Mouse (Mus musculus) liver, adult 2 months (tissue): ENCODE measurements around the gene Eif2d. TPM values are rescaled to one million over a fixed set of nuclear protein-coding genes. Genes with fewer than 3 reads are reported as not detected.
"Not testable (repeated sequence)": the region's sequence is repeated elsewhere in the genome, so short reads cannot be mapped to it uniquely, and the experiment has no call there.

Experiments
- DNase-seq: peaks from one replicate; pipeline ENCODE4 v3.0.0-alpha.2; 2011; ENCODE audit warnings: low read depth, low spot score; ENCODE audit errors: extremely low read depth
- H3K27ac ChIP-seq: fragments of 200-500 bp; replicated peaks from 2 replicates; pipeline ENCODE4 v1.5.1; 2012; ENCODE audit warnings: low read depth, mild to moderate bottlenecking, control low read depth, inconsistent platforms, low read length; ENCODE audit not compliant: insufficient read depth
- H3K27me3 ChIP-seq: fragments of 200-500 bp; 2 replicates; pipeline ENCODE4 v1.6.1; 2012; ENCODE audit warnings: mild to moderate bottlenecking, moderate library complexity, low read length, inconsistent platforms; ENCODE audit not compliant: control insufficient read depth, insufficient read depth
- H3K36me3 ChIP-seq: fragments of 200-500 bp; 2 replicates; pipeline ENCODE4 v1.6.1; 2012; ENCODE audit warnings: low read length, inconsistent platforms; ENCODE audit not compliant: control insufficient read depth, insufficient read depth
- H3K4me1 ChIP-seq: fragments of 200-500 bp; 2 replicates; pipeline ENCODE4 v1.6.1; 2011; ENCODE audit warnings: low read length; ENCODE audit not compliant: control insufficient read depth, insufficient read depth
- H3K4me3 ChIP-seq: fragments of 200-500 bp; 2 replicates; pipeline ENCODE4 v1.5.1; 2011; ENCODE audit warnings: low read depth, mild to moderate bottlenecking, control low read depth, low read length, moderate library complexity; ENCODE audit not compliant: insufficient read depth
- H3K79me2 ChIP-seq: fragments of 200-500 bp; 2 replicates; pipeline ENCODE4 v1.6.1; 2012; ENCODE audit warnings: inconsistent platforms, mild to moderate bottlenecking, low read length, moderate library complexity; ENCODE audit not compliant: control insufficient read depth, insufficient read depth
- H3K9ac ChIP-seq: fragments of 200-500 bp; 2 replicates; pipeline ENCODE4 v1.6.1; 2012; ENCODE audit warnings: low read depth, mild to moderate bottlenecking, control low read depth, inconsistent platforms, low read length
- CTCF ChIP-seq: fragments of 200-500 bp; IDR thresholded peaks from 2 replicates; pipeline ENCODE4 v1.5.1; 2011; ENCODE audit warnings: low read depth, low read length, control low read depth
- POLR2A ChIP-seq: fragments of 200-500 bp; IDR thresholded peaks from 2 replicates; pipeline ENCODE4 v1.6.1; 2011; ENCODE audit warnings: low read length, control low read depth; ENCODE audit not compliant: insufficient read depth; ENCODE audit errors: extremely low read depth
- whole genome bisulfite sequencing: fragments of 180-500 bp; shearing (Covaris S2); methylation state at CpG from one replicate; pipeline ENCODE4 v1.1.7; 2018; 5-methylcytosine and 5-hydroxymethylcytosine counted together
- polyA plus RNA-seq: library from polyadenylated mRNA; depleted of rRNA; stranded (reverse); fragments of >200 nt; gene quantifications from 2 replicates; pipeline ENCODE4 v1.2.3, GENCODE M21; 2012
- total RNA-seq: library from RNA; depleted of rRNA; stranded (reverse); fragments of >200 nt; gene quantifications from 2 replicates; pipeline ENCODE4 v1.2.3, GENCODE M21; 2014

The Eif2d gene
- total and polyA plus RNA-seq, 2 experiments = 20.9 to 28.9 TPM

DNA sequence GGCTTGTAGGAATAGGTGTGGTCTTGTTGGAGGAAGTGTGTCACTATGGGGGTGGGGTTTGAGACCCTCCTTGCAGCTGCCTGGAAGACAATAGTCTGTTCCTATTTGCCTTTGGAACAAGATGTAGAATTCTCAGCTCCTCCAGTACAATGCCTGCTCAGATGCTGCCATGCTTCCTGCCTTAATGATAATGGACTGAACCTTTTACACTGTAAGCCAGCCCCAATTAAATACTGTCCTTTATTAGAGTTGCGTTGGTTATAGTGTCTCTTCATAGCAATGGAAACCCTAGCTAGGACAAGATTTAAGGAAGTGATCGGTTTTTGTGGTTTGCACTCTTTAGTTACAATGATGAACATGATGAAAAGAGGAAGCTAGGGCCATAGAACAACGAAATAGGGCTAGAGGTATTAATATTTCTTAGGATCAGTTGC is 6.8 kb upstream of the Eif2d start:
- DNase-seq = no peak
- Histone ChIP-seq H3K27ac (no peak overlapping the region), H3K9ac (no peak overlapping the region), H3K4me1 (no peaks in the 10 kb centered on the region), H3K27me3 (no peaks in the 10 kb centered on the region), H3K36me3 (no peaks in the 10 kb centered on the region), H3K79me2 (no peaks in the 10 kb centered on the region), H3K4me3 (no peak overlapping the region)
- WGBS = 88% methylated on average over 3 of the region's 3 CpGs
- TF ChIP-seq POLR2A (no peak), CTCF (no peak)

DNA sequence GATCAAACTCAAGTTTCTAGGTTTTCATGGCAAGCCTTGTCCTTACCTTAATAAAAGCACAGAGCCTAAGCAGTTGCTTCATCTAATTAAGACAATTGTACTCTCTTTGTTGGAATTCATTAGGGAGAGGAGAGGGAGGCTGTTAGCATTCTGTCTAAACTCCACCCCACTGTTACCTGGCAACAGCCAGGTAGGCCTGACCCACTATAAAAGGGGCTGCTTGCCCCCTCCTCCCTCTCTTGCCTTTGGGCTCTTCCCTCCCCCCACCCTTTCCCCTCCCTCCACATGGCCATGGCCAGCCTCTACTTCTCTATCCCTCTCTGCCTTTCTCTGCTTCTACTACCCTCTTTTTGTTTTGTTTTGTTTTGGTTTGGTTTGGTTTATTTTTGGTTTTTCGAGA is 3.5 kb upstream of the Eif2d start:
- Histone ChIP-seq H3K4me1 (peaks cover 5% of the 10 kb centered on the region; the same call in 1 of the 2 replicates), H3K9ac (no peak overlapping the region)
- 47% methylated on average over 1 of the region's 1 CpGs for WGBS

DNA sequence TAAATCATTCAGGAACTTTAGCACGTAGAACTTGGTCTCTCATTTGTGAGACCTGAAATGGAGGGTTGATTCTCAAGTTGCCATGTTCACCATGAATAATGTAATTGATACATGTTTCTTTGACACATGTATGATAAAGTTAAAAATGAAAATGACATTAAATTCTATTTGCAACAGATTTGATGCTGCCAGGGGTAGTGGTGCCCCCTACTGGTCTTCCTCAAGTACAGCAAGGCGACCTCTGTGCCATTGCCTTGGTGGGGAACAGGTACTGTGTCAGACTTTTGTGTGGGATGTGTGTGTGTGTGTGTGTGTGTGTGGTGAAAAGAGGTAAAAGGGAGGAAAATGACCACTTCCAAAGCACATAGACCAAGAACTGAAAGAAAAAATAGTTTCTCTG is 2.5 kb downstream of the Eif2d start:
- WGBS = 63% methylated on average over 2 of the region's 2 CpGs

More for the DNA sequence above, 3.5 kb upstream of the Eif2d start:
- no peak overlapping the region for H3K4me3 ChIP-seq
- no peaks in the 10 kb centered on the region for H3K36me3 ChIP-seq
- DNase-seq = no peak
- no peaks in the 10 kb centered on the region; the same call in 1 of the 2 replicates for H3K79me2 ChIP-seq
- H3K27ac ChIP-seq = no peak overlapping the region
- TF ChIP-seq CTCF (no peak), POLR2A (no peak)
- no peaks in the 10 kb centered on the region for H3K27me3 ChIP-seq

DNA sequence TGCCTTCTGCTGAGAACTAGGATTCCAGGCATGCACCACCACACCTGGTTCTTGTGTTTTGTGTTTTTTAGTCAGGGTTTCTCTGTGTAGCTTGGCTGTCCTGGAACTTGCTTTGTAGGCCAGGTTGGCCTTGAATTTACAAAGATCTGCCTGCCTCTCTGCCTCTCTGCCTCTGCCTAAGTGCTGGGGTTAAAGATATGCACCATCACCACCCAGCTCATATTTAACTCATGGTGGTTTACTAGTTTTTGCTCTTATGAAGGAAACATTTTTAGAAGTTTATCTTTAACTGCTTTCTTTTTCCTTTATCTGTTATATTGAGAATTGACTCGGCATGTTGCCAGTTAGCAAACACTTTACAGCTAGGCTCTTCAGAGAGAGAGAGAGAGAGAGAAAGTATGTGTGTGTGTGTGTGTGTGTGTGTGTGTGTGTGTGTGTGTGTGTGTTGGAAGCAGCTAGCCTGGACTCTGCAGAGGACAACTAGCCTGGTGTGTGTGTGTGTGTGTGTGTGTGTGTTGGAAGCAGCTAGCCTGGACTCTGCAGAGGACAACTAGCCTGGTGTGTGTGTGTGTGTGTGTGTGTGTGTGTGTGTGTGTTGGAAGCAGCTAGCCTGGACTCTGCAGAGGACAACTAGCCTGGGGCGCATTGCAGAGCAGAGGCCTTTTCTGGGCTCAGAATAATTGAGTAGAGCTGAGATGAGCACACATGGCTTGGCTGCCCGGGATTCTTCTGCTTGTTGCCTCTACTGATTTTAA is 6.8 kb downstream of the Eif2d start:
- peak; percentile 68 for DNase-seq
- WGBS = 20% methylated on average over 3 of the region's 3 CpGs
- H3K4me1 ChIP-seq, H3K27me3 ChIP-seq, H3K79me2 ChIP-seq, H3K9ac ChIP-seq, H3K4me3 ChIP-seq: not testable (repeated sequence)
- Histone ChIP-seq H3K27ac (0 out of 2 replicates have a peak overlapping the region, but pooled peaks have one; percentile 31), H3K36me3 (peaks cover 27% of the 10 kb centered on the region)

More for the DNA sequence above, 2.5 kb downstream of the Eif2d start:
- peak; percentile 31 for DNase-seq
- H3K27me3 ChIP-seq = no peaks in the 10 kb centered on the region
- peaks cover 10% of the 10 kb centered on the region for H3K36me3 ChIP-seq
- peaks cover 14% of the 10 kb centered on the region for H3K4me1 ChIP-seq
- no peak overlapping the region for H3K4me3 ChIP-seq
- no peak overlapping the region for H3K9ac ChIP-seq
- TF ChIP-seq POLR2A (no peak), CTCF (peak; percentile 84)
- H3K27ac ChIP-seq = no peak overlapping the region
- no peaks in the 10 kb centered on the region; the same call in 1 of the 2 replicates for H3K79me2 ChIP-seq

DNA sequence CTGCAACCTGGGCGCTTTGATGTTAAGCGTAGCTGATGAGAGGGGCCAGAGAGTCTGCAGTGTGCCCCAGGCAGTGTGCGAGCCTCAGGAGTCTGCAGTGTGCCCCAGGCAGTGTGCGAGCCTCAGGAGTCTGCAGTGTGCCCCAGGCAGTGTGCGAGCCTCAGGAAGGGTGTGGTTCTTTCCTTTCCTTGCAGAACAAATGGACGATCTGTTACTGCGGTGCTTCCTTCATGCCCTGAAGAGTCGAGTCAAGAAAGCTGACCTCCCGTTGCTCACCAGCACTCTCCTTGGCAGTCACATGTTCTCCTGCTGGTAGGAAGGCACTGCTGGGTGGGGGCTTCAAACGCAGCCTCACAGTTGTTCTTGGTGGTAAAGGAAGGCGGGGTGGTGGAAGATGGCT is 8.1 kb downstream of the Eif2d start:
- Histone ChIP-seq H3K27ac (no peak overlapping the region), H3K79me2 (no peaks in the 10 kb centered on the region), H3K36me3 (peaks cover 37% of the 10 kb centered on the region), H3K27me3 (no peaks in the 10 kb centered on the region), H3K4me1 (peaks cover 9% of the 10 kb centered on the region), H3K9ac (no peak overlapping the region), H3K4me3 (no peak overlapping the region)
- no peak for TF ChIP-seq POLR2A
- no peak for TF ChIP-seq CTCF
- WGBS = 87% methylated on average over 11 of the region's 11 CpGs
- no peak for DNase-seq

DNA sequence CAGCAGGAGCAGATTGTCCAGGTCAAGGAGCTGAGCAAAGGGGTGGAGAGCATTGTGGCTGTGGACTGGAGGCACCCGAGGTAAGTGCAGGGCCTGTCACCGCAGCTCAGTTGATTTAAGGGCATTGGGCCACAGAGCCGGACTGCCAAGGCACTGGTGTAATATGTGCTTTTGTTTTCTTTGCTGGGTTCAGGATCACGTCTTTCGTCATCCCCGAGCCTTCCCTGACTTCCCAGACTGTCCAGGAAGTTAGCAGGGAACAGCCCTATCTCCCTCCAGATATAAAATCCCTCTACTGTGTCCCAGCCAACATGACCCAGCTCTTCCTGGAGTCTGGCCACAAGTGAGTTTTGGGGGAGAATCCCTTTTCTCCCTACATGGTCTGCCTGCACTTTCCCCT is 11.4 kb downstream of the Eif2d start:
- H3K27me3 ChIP-seq = no peaks in the 10 kb centered on the region
- peak; percentile 77 for DNase-seq
- no peak overlapping the region for H3K27ac ChIP-seq
- H3K4me3 ChIP-seq = no peak overlapping the region
- no peaks in the 10 kb centered on the region for H3K79me2 ChIP-seq
- peaks cover 44% of the 10 kb centered on the region for H3K36me3 ChIP-seq
- peaks cover 3% of the 10 kb centered on the region; the same call in 1 of the 2 replicates for H3K4me1 ChIP-seq
- TF ChIP-seq CTCF = no peak
- no peak for TF ChIP-seq POLR2A
- WGBS = 25% methylated on average over 6 of the region's 6 CpGs
- no peak overlapping the region for H3K9ac ChIP-seq
